Mouse (Mus musculus): ENCODE data around the gene Lrrc26.
"Not testable (repeated sequence)": the region's sequence is repeated elsewhere in the genome, so short reads cannot be mapped to it uniquely, and the experiment has no call there.

The Lrrc26 gene

GRCm38 (mm10) chr2:25289651-25290050 lies at the start of gene Lrrc26:
TSS of gene Lrrc26 (plus strand) at chr2:25289915.
- Histone ChIP-seq H3K27me3 (ENCODE audit: control insufficient read depth, insufficient read depth, low read length, poor library complexity, severe bottlenecking) (no peaks in the 10 kb centered on the region), H3K36me3 (ENCODE audit: control insufficient read depth, insufficient read depth, low read length, poor library complexity, severe bottlenecking) (peaks cover 4% of the 10 kb centered on the region)
- no peak for DNase-seq (ENCODE audit: low read depth, low spot score)

GRCm38 (mm10) chr2:25240310-25240709 lies 49.4 kb upstream of the Lrrc26 start:
- no peak for DNase-seq (ENCODE audit: low read depth, low spot score)
- Histone ChIP-seq H3K36me3 (ENCODE audit: control insufficient read depth, insufficient read depth, low read length, poor library complexity, severe bottlenecking) (no peaks in the 10 kb centered on the region), H3K27me3 (ENCODE audit: control insufficient read depth, insufficient read depth, low read length, poor library complexity, severe bottlenecking) (peaks cover 3% of the 10 kb centered on the region; the same call in 1 of the 2 replicates)

GRCm38 (mm10) chr2:25240723-25241437 lies 48.8 kb upstream of the Lrrc26 start:
- Histone ChIP-seq H3K36me3 (ENCODE audit: control insufficient read depth, insufficient read depth, low read length, poor library complexity, severe bottlenecking) (no peaks in the 10 kb centered on the region), H3K27me3 (ENCODE audit: control insufficient read depth, insufficient read depth, low read length, poor library complexity, severe bottlenecking) (peaks cover 3% of the 10 kb centered on the region; the same call in 1 of the 2 replicates)
- DNase-seq (ENCODE audit: low read depth, low spot score), result peak; percentile 47

DNA sequence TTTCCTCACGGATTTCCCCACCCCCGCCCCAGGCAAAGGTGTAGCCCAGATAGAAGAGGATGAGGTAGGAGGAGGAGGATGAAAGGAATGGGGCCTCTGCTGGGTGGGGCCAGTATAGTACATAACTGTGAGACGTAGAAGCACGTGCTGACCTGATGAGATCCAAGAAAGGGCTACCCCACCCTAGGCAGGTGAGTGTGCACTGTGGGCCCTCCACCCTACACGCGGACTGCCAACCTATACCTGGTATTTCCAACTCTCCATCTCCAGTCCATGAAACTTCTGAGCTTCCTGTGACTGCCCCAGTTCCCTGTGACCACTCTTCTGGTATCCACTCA lies 48.3 kb upstream of the Lrrc26 start:
- peaks cover 3% of the 10 kb centered on the region; the same call in 1 of the 2 replicates for H3K27me3 ChIP-seq (ENCODE audit: control insufficient read depth, insufficient read depth, low read length, poor library complexity, severe bottlenecking)
- DNase-seq (ENCODE audit: low read depth, low spot score), result no peak
- peaks cover 2% of the 10 kb centered on the region for H3K36me3 ChIP-seq (ENCODE audit: control insufficient read depth, insufficient read depth, low read length, poor library complexity, severe bottlenecking)

DNA sequence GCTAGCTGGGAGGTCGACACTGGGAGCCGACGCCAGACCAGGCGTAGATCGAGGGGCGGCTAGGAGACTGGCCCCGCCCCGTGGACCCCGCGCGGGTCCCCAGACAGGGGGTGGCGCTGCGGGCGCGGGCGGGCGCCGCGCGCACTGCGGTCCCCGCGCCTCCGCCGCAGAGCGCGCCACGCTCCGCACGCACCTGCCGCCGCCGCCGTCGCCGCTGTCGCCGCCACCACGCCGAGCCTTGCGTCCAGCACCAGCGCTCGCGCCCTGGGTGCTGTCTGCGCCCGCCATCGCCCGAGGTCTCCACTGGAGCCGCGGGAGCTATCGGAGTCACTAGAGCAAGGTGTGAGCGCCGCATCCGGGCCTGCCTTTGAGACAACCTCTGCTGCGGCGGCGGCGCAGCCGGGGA lies 47.6 kb upstream of the Lrrc26 start, which contains the start of the genes Rnf208 and Cysrt1:
Gene Rnf208 (plus strand): TSS at position 155 of the 406 bp plus-strand sequence.
Gene Cysrt1 (minus strand): TSS at position 352 of the 406 bp plus-strand sequence.
- Histone ChIP-seq H3K27me3 (ENCODE audit: control insufficient read depth, insufficient read depth, low read length, poor library complexity, severe bottlenecking) (peaks cover 3% of the 10 kb centered on the region; the same call in 1 of the 2 replicates), H3K36me3 (ENCODE audit: control insufficient read depth, insufficient read depth, low read length, poor library complexity, severe bottlenecking) (peaks cover 2% of the 10 kb centered on the region)
- no peak for DNase-seq (ENCODE audit: low read depth, low spot score)

DNA sequence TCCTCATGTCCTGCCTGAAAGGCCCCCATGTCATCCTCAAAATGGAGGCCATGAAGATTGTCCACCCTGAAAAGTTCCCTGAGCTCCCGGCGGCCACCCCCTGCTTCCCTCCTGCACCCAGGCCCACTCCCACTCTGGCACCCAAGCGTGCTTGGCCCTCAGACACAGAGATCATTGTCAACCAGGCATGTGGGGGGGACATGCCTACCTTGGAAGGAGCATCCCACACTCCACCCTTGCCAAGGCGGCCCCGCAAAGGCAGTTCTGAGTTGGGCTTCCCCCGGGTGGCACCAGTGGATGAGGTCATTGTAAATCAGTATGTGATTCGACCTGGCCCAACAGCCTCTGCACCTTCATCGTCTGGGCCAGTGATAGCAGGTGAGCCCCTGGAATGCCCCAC lies 46.4 kb upstream of the Lrrc26 start:
- no peak for DNase-seq (ENCODE audit: low read depth, low spot score)
- peaks cover 3% of the 10 kb centered on the region; the same call in 1 of the 2 replicates for H3K27me3 ChIP-seq (ENCODE audit: control insufficient read depth, insufficient read depth, low read length, poor library complexity, severe bottlenecking)

DNA sequence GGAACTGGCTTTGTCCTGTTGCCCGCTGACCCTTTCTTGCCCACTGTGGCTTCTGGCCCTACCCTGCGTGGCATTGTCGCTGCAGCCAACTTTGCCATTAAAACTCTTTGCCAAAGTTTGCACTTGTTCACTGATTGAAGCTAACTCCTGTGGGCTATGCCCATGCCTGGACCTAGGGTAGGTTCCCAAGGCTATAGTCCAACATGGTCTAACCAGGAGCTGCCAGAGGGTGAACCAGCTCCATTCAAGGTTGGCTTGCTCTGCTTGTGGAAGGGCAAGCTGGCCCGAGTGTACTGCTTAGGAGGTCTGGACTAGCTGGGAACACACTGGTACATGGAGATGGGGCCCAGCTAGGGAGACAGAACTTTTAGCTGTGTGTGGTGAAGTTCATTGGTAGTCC lies 45.6 kb upstream of the Lrrc26 start:
- no peak for DNase-seq (ENCODE audit: low read depth, low spot score)
- H3K36me3 ChIP-seq (ENCODE audit: control insufficient read depth, insufficient read depth, low read length, poor library complexity, severe bottlenecking), result peaks cover 4% of the 10 kb centered on the region
- H3K27me3 ChIP-seq (ENCODE audit: control insufficient read depth, insufficient read depth, low read length, poor library complexity, severe bottlenecking), result peaks cover 3% of the 10 kb centered on the region; the same call in 1 of the 2 replicates

More for the DNA sequence above, 46.4 kb upstream of the Lrrc26 start:
- peaks cover 4% of the 10 kb centered on the region for H3K36me3 ChIP-seq (ENCODE audit: control insufficient read depth, insufficient read depth, low read length, poor library complexity, severe bottlenecking)

GRCm38 (mm10) chr2:25246183-25247072 lies 43.3 kb upstream of the Lrrc26 start, which contains the start of gene AL732309.1:
TSS of gene AL732309.1 (minus strand) at chr2:25246863.
- Histone ChIP-seq H3K36me3 (ENCODE audit: control insufficient read depth, insufficient read depth, low read length, poor library complexity, severe bottlenecking) (peaks cover 7% of the 10 kb centered on the region), H3K27me3 (ENCODE audit: control insufficient read depth, insufficient read depth, low read length, poor library complexity, severe bottlenecking) (peaks cover 3% of the 10 kb centered on the region; the same call in 1 of the 2 replicates)
- DNase-seq (ENCODE audit: low read depth, low spot score), result no peak

- no peaks in the 10 kb centered on the region for H3K27me3 ChIP-seq (ENCODE audit: control insufficient read depth, insufficient read depth, low read length, poor library complexity, severe bottlenecking)
- DNase-seq (ENCODE audit: low read depth, low spot score), result peak; percentile 58
- H3K36me3 ChIP-seq (ENCODE audit: control insufficient read depth, insufficient read depth, low read length, poor library complexity, severe bottlenecking), result peaks cover 4% of the 10 kb centered on the region
Measured at GRCm38 (mm10) chr2:25252331-25252730, 37.4 kb upstream of the Lrrc26 start.

GRCm38 (mm10) chr2:25255284-25255779 lies 34.4 kb upstream of the Lrrc26 start, which contains the start of gene Tmem203:
TSS of gene Tmem203 (plus strand) at chr2:25255439.
- H3K36me3 ChIP-seq (ENCODE audit: control insufficient read depth, insufficient read depth, low read length, poor library complexity, severe bottlenecking), result no peaks in the 10 kb centered on the region; the same call in 1 of the 2 replicates
- DNase-seq (ENCODE audit: low read depth, low spot score), result peak; percentile 93
- no peaks in the 10 kb centered on the region for H3K27me3 ChIP-seq (ENCODE audit: control insufficient read depth, insufficient read depth, low read length, poor library complexity, severe bottlenecking)

GRCm38 (mm10) chr2:25256443-25257109 lies 33.1 kb upstream of the Lrrc26 start:
- not testable (repeated sequence) for H3K36me3 ChIP-seq (ENCODE audit: control insufficient read depth, insufficient read depth, low read length, poor library complexity, severe bottlenecking); H3K27me3 ChIP-seq (ENCODE audit: control insufficient read depth, insufficient read depth, low read length, poor library complexity, severe bottlenecking)
- DNase-seq (ENCODE audit: low read depth, low spot score), result peak; percentile 82

GRCm38 (mm10) chr2:25257250-25257649 lies 32.5 kb upstream of the Lrrc26 start:
- DNase-seq (ENCODE audit: low read depth, low spot score); H3K27me3 ChIP-seq (ENCODE audit: control insufficient read depth, insufficient read depth, low read length, poor library complexity, severe bottlenecking); H3K36me3 ChIP-seq (ENCODE audit: control insufficient read depth, insufficient read depth, low read length, poor library complexity, severe bottlenecking): not testable (repeated sequence)

GRCm38 (mm10) chr2:25258887-25259286 lies 30.8 kb upstream of the Lrrc26 start:
- peak; percentile 63 for DNase-seq (ENCODE audit: low read depth, low spot score)
- H3K36me3 ChIP-seq (ENCODE audit: control insufficient read depth, insufficient read depth, low read length, poor library complexity, severe bottlenecking), result no peaks in the 10 kb centered on the region
- H3K27me3 ChIP-seq (ENCODE audit: control insufficient read depth, insufficient read depth, low read length, poor library complexity, severe bottlenecking), result no peaks in the 10 kb centered on the region

GRCm38 (mm10) chr2:25261870-25262269 lies 27.8 kb upstream of the Lrrc26 start:
- Histone ChIP-seq H3K27me3 (ENCODE audit: control insufficient read depth, insufficient read depth, low read length, poor library complexity, severe bottlenecking) (no peaks in the 10 kb centered on the region), H3K36me3 (ENCODE audit: control insufficient read depth, insufficient read depth, low read length, poor library complexity, severe bottlenecking) (no peaks in the 10 kb centered on the region)
- no peak for DNase-seq (ENCODE audit: low read depth, low spot score)
